Mouse (Mus musculus): ENCODE results near the gene Serpine3. TPM values are rescaled to one million over a fixed set of nuclear protein-coding genes. Genes with fewer than 3 reads are reported as not detected.
"Not testable (repeated sequence)": the region's sequence is repeated elsewhere in the genome, so short reads cannot be mapped to it uniquely, and the experiment has no call there.

The Serpine3 gene
- polyA plus RNA-seq, 1 experiment from 2014 or later, result not detected

DNA sequence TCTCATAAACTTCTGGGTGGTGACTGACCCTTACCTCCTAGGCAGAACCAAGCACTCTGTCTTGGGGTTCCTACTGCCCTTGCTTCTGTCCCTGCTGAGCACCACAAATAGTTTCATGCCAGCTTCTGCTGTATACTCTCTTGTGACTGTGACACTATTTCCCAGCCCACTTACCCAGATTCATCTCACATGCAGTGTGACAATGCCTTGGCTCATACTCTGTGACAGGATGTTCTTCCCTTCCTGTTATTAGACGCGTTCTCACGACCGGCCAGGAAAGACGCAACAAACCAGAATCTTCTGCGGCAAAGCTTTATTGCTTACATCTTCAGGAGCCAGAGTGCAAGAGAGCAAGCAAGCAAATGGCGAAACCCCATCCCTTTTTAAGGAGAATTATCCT, 21.1 kb upstream of the Serpine3 start:
- not testable (repeated sequence) for H3K4me2 ChIP-seq (ENCODE audit: low read length); H3K27ac ChIP-seq (replicated peaks in 1 of 2; ENCODE audit: control insufficient read depth in 1 of 2, insufficient read depth in 1 of 2, low read depth in 2 of 2, low read length in 2 of 2); H3K36me3 ChIP-seq (ENCODE audit: control insufficient read depth, insufficient read depth, low read length); H3K4me1 ChIP-seq (ENCODE audit: control insufficient read depth in 2 of 2, insufficient read depth in 2 of 2, low read length in 2 of 2); ATAC-seq (ENCODE audit: insufficient number of reproducible peaks, insufficient read depth, low FRiP score, low read depth); H3K9me3 ChIP-seq (ENCODE audit: control insufficient read depth, low read length); H3K4me3 ChIP-seq (ENCODE audit: control insufficient read depth in 1 of 2, insufficient read depth in 1 of 2, low read depth in 1 of 2, low read length in 2 of 2); H3K9ac ChIP-seq (ENCODE audit: low read length); H3K27me3 ChIP-seq (ENCODE audit: control insufficient read depth, insufficient read depth, low read length)
- 74% methylated on average over 6 of the region's 7 CpGs for WGBS

- Histone ChIP-seq H3K4me3 (ENCODE audit: control insufficient read depth in 1 of 2, insufficient read depth in 1 of 2, low read depth in 1 of 2, low read length in 2 of 2) (no peak overlapping the region), H3K27ac (replicated peaks in 1 of 2; ENCODE audit: control insufficient read depth in 1 of 2, insufficient read depth in 1 of 2, low read depth in 2 of 2, low read length in 2 of 2) (no peak overlapping the region), H3K9ac (ENCODE audit: low read length) (no peak overlapping the region), H3K9me3 (ENCODE audit: control insufficient read depth, low read length) (no peaks in the 10 kb centered on the region), H3K27me3 (ENCODE audit: control insufficient read depth, insufficient read depth, low read length) (no peaks in the 10 kb centered on the region), H3K36me3 (ENCODE audit: control insufficient read depth, insufficient read depth, low read length) (no peaks in the 10 kb centered on the region), H3K4me2 (ENCODE audit: low read length) (no peak overlapping the region), H3K4me1 (ENCODE audit: control insufficient read depth in 2 of 2, insufficient read depth in 2 of 2, low read length in 2 of 2) (no peaks in the 10 kb centered on the region)
- no peak for ATAC-seq (ENCODE audit: insufficient number of reproducible peaks, insufficient read depth, low FRiP score, low read depth)
- WGBS, result 83% methylated on average over 6 of the region's 6 CpGs
Observed at GRCm38 (mm10) chr14:62648405-62648804, 15.1 kb upstream of the Serpine3 start.

DNA sequence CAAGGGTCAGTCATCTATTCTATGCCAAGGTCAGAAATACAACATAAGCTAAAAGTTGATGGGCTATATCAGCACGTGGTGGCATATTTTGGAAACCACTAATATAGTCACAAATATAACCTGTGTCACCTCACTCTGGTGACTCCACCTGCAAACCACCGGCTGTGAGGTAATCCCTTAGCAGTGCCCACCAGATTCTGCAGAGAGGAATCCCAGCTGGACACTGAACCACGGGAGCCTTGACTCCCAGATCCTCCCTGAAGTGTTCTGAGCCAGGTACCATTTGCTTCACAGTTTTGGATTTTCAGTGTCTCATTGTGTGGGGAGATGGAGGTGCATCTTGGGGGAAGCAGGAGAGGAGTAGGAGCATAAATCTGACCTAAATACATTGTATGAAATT, 13.1 kb upstream of the Serpine3 start:
- no peaks in the 10 kb centered on the region for H3K36me3 ChIP-seq (ENCODE audit: control insufficient read depth, insufficient read depth, low read length)
- no peak overlapping the region for H3K4me2 ChIP-seq (ENCODE audit: low read length)
- no peak overlapping the region for H3K27ac ChIP-seq (replicated peaks in 1 of 2; ENCODE audit: control insufficient read depth in 1 of 2, insufficient read depth in 1 of 2, low read depth in 2 of 2, low read length in 2 of 2)
- H3K9ac ChIP-seq (ENCODE audit: low read length), result no peak overlapping the region
- H3K4me3 ChIP-seq (ENCODE audit: control insufficient read depth in 1 of 2, insufficient read depth in 1 of 2, low read depth in 1 of 2, low read length in 2 of 2), result no peak overlapping the region
- whole genome bisulfite sequencing, result 55% methylated on average over 3 of the region's 3 CpGs
- no peak for ATAC-seq (ENCODE audit: insufficient number of reproducible peaks, insufficient read depth, low FRiP score, low read depth)
- no peaks in the 10 kb centered on the region for H3K27me3 ChIP-seq (ENCODE audit: control insufficient read depth, insufficient read depth, low read length)
- no peaks in the 10 kb centered on the region for H3K9me3 ChIP-seq (ENCODE audit: control insufficient read depth, low read length)
- no peaks in the 10 kb centered on the region for H3K4me1 ChIP-seq (ENCODE audit: control insufficient read depth in 2 of 2, insufficient read depth in 2 of 2, low read length in 2 of 2)

DNA sequence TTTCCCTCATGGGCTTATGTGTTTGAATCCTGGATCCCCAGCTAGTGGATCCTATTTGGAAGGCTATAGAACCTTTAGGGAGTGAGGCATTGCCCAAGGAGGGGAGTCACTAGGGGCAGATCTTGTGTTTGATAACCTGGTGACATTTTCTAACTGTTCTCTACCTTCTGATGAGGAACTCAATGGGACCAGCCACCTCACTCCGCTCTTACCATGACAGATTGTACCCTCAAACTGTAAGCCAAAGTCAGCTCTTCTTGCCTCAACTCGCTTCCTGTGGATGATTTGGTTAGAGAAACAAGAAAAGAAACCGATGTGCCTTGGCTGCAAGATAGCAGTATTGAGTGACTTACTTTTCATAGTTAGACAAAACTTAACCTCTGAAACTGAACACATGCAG, 11.7 kb upstream of the Serpine3 start:
- Histone ChIP-seq H3K27ac (replicated peaks in 1 of 2; ENCODE audit: control insufficient read depth in 1 of 2, insufficient read depth in 1 of 2, low read depth in 2 of 2, low read length in 2 of 2) (no peak overlapping the region), H3K9me3 (ENCODE audit: control insufficient read depth, low read length) (no peaks in the 10 kb centered on the region), H3K4me2 (ENCODE audit: low read length) (no peak overlapping the region), H3K36me3 (ENCODE audit: control insufficient read depth, insufficient read depth, low read length) (no peaks in the 10 kb centered on the region), H3K27me3 (ENCODE audit: control insufficient read depth, insufficient read depth, low read length) (no peaks in the 10 kb centered on the region), H3K4me3 (ENCODE audit: control insufficient read depth in 1 of 2, insufficient read depth in 1 of 2, low read depth in 1 of 2, low read length in 2 of 2) (no peak overlapping the region), H3K4me1 (ENCODE audit: control insufficient read depth in 2 of 2, insufficient read depth in 2 of 2, low read length in 2 of 2) (no peaks in the 10 kb centered on the region), H3K9ac (ENCODE audit: low read length) (no peak overlapping the region)
- 86% methylated on average over 3 of the region's 3 CpGs for WGBS
- ATAC-seq (ENCODE audit: insufficient number of reproducible peaks, insufficient read depth, low FRiP score, low read depth), result no peak

DNA sequence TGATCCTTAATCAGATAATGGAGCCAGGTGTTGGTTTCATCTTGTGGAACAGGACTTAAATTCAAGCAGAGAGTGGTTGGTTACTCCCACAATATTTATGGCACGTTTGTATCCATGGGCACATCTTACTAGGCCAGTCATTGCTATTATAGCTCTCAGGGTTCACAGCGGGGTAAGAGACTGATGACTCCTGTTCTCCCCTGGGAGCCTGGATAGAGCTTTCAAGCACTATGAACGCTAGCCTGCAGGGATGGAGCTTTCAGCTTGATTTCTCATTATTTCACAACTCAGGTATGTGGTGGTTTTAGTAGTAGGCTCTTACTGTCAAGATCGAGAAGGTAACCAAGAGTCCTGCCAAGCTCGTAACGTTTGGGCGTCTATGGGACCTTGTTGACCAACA, 7.5 kb upstream of the Serpine3 start:
- Histone ChIP-seq H3K4me2 (ENCODE audit: low read length) (no peak overlapping the region), H3K9ac (ENCODE audit: low read length) (no peak overlapping the region), H3K36me3 (ENCODE audit: control insufficient read depth, insufficient read depth, low read length) (no peaks in the 10 kb centered on the region), H3K4me3 (ENCODE audit: control insufficient read depth in 1 of 2, insufficient read depth in 1 of 2, low read depth in 1 of 2, low read length in 2 of 2) (no peak overlapping the region), H3K27me3 (ENCODE audit: control insufficient read depth, insufficient read depth, low read length) (no peaks in the 10 kb centered on the region), H3K27ac (replicated peaks in 1 of 2; ENCODE audit: control insufficient read depth in 1 of 2, insufficient read depth in 1 of 2, low read depth in 2 of 2, low read length in 2 of 2) (no peak overlapping the region), H3K4me1 (ENCODE audit: control insufficient read depth in 2 of 2, insufficient read depth in 2 of 2, low read length in 2 of 2) (no peaks in the 10 kb centered on the region), H3K9me3 (ENCODE audit: control insufficient read depth, low read length) (no peaks in the 10 kb centered on the region)
- 72% methylated on average over 7 of the region's 7 CpGs for WGBS
- no peak for ATAC-seq (ENCODE audit: insufficient number of reproducible peaks, insufficient read depth, low FRiP score, low read depth)

GRCm38 (mm10) chr14:62657469-62657868, 6.0 kb upstream of the Serpine3 start:
- Histone ChIP-seq H3K4me2 (ENCODE audit: low read length) (no peak overlapping the region), H3K9ac (ENCODE audit: low read length) (no peak overlapping the region), H3K4me1 (ENCODE audit: control insufficient read depth in 2 of 2, insufficient read depth in 2 of 2, low read length in 2 of 2) (no peaks in the 10 kb centered on the region), H3K27me3 (ENCODE audit: control insufficient read depth, insufficient read depth, low read length) (no peaks in the 10 kb centered on the region), H3K27ac (replicated peaks in 1 of 2; ENCODE audit: control insufficient read depth in 1 of 2, insufficient read depth in 1 of 2, low read depth in 2 of 2, low read length in 2 of 2) (no peak overlapping the region), H3K4me3 (ENCODE audit: control insufficient read depth in 1 of 2, insufficient read depth in 1 of 2, low read depth in 1 of 2, low read length in 2 of 2) (no peak overlapping the region), H3K9me3 (ENCODE audit: control insufficient read depth, low read length) (no peaks in the 10 kb centered on the region), H3K36me3 (ENCODE audit: control insufficient read depth, insufficient read depth, low read length) (no peaks in the 10 kb centered on the region)
- no peak for ATAC-seq (ENCODE audit: insufficient number of reproducible peaks, insufficient read depth, low FRiP score, low read depth)
- WGBS, result 61% methylated on average over 3 of the region's 3 CpGs

- 77% methylated on average over 6 of the region's 6 CpGs for WGBS
- no peaks in the 10 kb centered on the region for H3K9me3 ChIP-seq (ENCODE audit: control insufficient read depth, low read length)
- no peaks in the 10 kb centered on the region for H3K27me3 ChIP-seq (ENCODE audit: control insufficient read depth, insufficient read depth, low read length)
- H3K4me3 ChIP-seq (ENCODE audit: control insufficient read depth in 1 of 2, insufficient read depth in 1 of 2, low read depth in 1 of 2, low read length in 2 of 2), result no peak overlapping the region
- no peaks in the 10 kb centered on the region for H3K4me1 ChIP-seq (ENCODE audit: control insufficient read depth in 2 of 2, insufficient read depth in 2 of 2, low read length in 2 of 2)
- H3K9ac ChIP-seq (ENCODE audit: low read length), result no peak overlapping the region
- no peak for ATAC-seq (ENCODE audit: insufficient number of reproducible peaks, insufficient read depth, low FRiP score, low read depth)
- H3K27ac ChIP-seq (replicated peaks in 1 of 2; ENCODE audit: control insufficient read depth in 1 of 2, insufficient read depth in 1 of 2, low read depth in 2 of 2, low read length in 2 of 2), result no peak overlapping the region
- no peak overlapping the region for H3K4me2 ChIP-seq (ENCODE audit: low read length)
- no peaks in the 10 kb centered on the region for H3K36me3 ChIP-seq (ENCODE audit: control insufficient read depth, insufficient read depth, low read length)
Observed at GRCm38 (mm10) chr14:62662381-62662780, 1.1 kb upstream of the Serpine3 start.

- Histone ChIP-seq H3K27me3 (ENCODE audit: control insufficient read depth, insufficient read depth, low read length) (no peaks in the 10 kb centered on the region), H3K9ac (ENCODE audit: low read length) (no peak overlapping the region), H3K4me2 (ENCODE audit: low read length) (no peak overlapping the region), H3K9me3 (ENCODE audit: control insufficient read depth, low read length) (no peaks in the 10 kb centered on the region), H3K4me3 (ENCODE audit: control insufficient read depth in 1 of 2, insufficient read depth in 1 of 2, low read depth in 1 of 2, low read length in 2 of 2) (no peak overlapping the region), H3K4me1 (ENCODE audit: control insufficient read depth in 2 of 2, insufficient read depth in 2 of 2, low read length in 2 of 2) (no peaks in the 10 kb centered on the region), H3K27ac (replicated peaks in 1 of 2; ENCODE audit: control insufficient read depth in 1 of 2, insufficient read depth in 1 of 2, low read depth in 2 of 2, low read length in 2 of 2) (no peak overlapping the region), H3K36me3 (ENCODE audit: control insufficient read depth, insufficient read depth, low read length) (no peaks in the 10 kb centered on the region)
- 43% methylated on average over 9 of the region's 9 CpGs for WGBS
- no peak for ATAC-seq (ENCODE audit: insufficient number of reproducible peaks, insufficient read depth, low FRiP score, low read depth)
Observed at GRCm38 (mm10) chr14:62664976-62665673, 1.7 kb downstream of the Serpine3 start.

Data from heart, embryonic 14.5 days (tissue).